Mouse (Mus musculus): Measurements from ENCODE around the gene Wnt5b.

GRCm38 (mm10) chr6:119459041-119459440 lies 85.1 kb downstream of the Wnt5b start:
- TF ChIP-seq CTCF (IDR thresholded peaks at IDR 0.05; ENCODE audit: low read depth), result no peak
- no peak for TF ChIP-seq EP300 (optimal IDR thresholded peaks at IDR 0.05)
